Mouse (Mus musculus) ES-E14 (cell line): ENCODE data around the gene Msrb3.

ENCODE experiments used
- CHD2 ChIP-seq: IDR thresholded peaks from 2 replicates; pipeline ENCODE4 v1.6.1; 2014; ENCODE audit warnings: mild to moderate bottlenecking, low read depth, low read length, inconsistent platforms
- HCFC1 ChIP-seq: IDR thresholded peaks from 2 replicates; pipeline ENCODE4 v1.6.1; 2012; ENCODE audit warnings: low read length, inconsistent platforms, borderline replicate concordance; ENCODE audit not compliant: insufficient read depth

DNA sequence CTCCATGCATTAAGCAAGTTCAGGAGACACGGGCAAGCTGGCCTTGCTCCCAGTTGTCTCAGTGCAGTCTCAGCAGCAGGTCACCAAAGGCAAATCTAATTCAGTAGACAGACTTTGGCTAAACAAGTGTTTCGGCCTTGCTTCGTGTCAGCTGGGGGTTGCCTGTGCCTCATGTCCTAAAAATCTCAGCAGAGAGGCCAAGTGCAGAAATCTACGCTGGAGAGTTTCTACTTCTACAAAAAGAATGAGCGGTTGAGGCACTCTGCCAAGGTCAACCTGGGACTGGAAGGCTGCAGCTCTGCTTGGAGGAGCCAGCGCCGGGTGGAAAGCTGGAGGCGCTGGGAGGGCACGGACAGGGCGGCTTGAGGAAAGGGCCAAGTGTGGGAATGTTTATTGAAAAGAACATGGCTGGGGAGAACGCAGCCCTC is 147.6 kb downstream of the Msrb3 start:
- TF ChIP-seq HCFC1, result no peak
- no peak for TF ChIP-seq CHD2
